Mouse (Mus musculus) kidney, postnatal 0 days (tissue): Measurements from ENCODE around the gene Wfdc1. TPM values are rescaled to one million over a fixed set of nuclear protein-coding genes. Genes with fewer than 3 reads are reported as not detected.
A peak's percentile ranks its signal among the peaks of the same experiment; 100 is the strongest.

Source experiments
- ATAC-seq: fragments of 200-750 bp; cut with Nextera tagmentation; replicated peaks from 2 replicates; pipeline ENCODE4 v1.8.0; 2017; ENCODE audit warnings: low read depth, moderate number of reproducible peaks, moderate TSS enrichment, moderate library complexity; ENCODE audit not compliant: low FRiP score
- DNase-seq: peaks from one replicate; pipeline ENCODE4 v3.0.0-alpha.2; 2016; ENCODE audit warnings: low spot score
- H3K27ac ChIP-seq: fragments of 300-500 bp; sonication (generic); 2 replicates; pipeline ENCODE4 v1.5.1; 2014; ENCODE audit warnings: mild to moderate bottlenecking
- H3K27me3 ChIP-seq: fragments of 300-500 bp; sonication (generic); 2 replicates; pipeline ENCODE4 v1.6.1; 2014; ENCODE audit warnings: low read length, mixed read lengths; ENCODE audit not compliant: insufficient read depth
- H3K36me3 ChIP-seq: fragments of 300-500 bp; sonication (generic); 2 replicates; pipeline ENCODE4 v1.6.1; 2014; ENCODE audit warnings: low read length, mixed read lengths; ENCODE audit not compliant: insufficient read depth
- H3K4me1 ChIP-seq: fragments of 300-500 bp; sonication (generic); replicated peaks from 2 replicates; pipeline ENCODE4 v1.6.1; 2014; ENCODE audit warnings: antibody characterized with exemption, low read length, mixed read lengths; ENCODE audit not compliant: insufficient read depth
- H3K4me2 ChIP-seq: fragments of 300-500 bp; sonication (generic); 2 replicates; pipeline ENCODE4 v1.6.1; 2014; ENCODE audit warnings: mild to moderate bottlenecking, low read length, moderate library complexity, mixed read lengths
- H3K4me3 ChIP-seq: fragments of 300-500 bp; sonication (generic); replicated peaks from 2 replicates; pipeline ENCODE4 v1.5.1; 2014; ENCODE audit warnings: low read depth, low read length
- H3K9ac ChIP-seq: fragments of 300-500 bp; sonication (generic); 2 replicates; pipeline ENCODE4 v1.6.1; 2014; ENCODE audit warnings: low read depth, low read length
- H3K9me3 ChIP-seq: fragments of 300-500 bp; sonication (generic); replicated peaks from 2 replicates; pipeline ENCODE4 v1.6.1; 2016; ENCODE audit warnings: low read length, inconsistent platforms, mixed read lengths
- CTCF ChIP-seq: IDR thresholded peaks from 2 replicates; pipeline ENCODE4 v1.5.1; 2016; ENCODE audit warnings: antibody characterized with exemption, low read depth, mild to moderate bottlenecking, moderate library complexity
- WGBS: fragments of 180-500 bp; shearing (Covaris S2); extraction: QIAGEN DNeasy Blood & Tissue Kit; methylation state at CpG from one replicate; pipeline ENCODE4 v1.1.7; 2014; 5-methylcytosine and 5-hydroxymethylcytosine counted together
- polyA plus RNA-seq: library from polyadenylated mRNA; unstranded; fragments of >200 nt; fragmentation: Nextera tagmentation; extraction: Ambion mirVana; gene quantifications from 2 replicates; pipeline ENCODE4 v1.2.1, GENCODE M21; 2015

The Wfdc1 gene
- polyA plus RNA-seq, 1 experiment from 2014 or later, result 6.2 TPM

DNA sequence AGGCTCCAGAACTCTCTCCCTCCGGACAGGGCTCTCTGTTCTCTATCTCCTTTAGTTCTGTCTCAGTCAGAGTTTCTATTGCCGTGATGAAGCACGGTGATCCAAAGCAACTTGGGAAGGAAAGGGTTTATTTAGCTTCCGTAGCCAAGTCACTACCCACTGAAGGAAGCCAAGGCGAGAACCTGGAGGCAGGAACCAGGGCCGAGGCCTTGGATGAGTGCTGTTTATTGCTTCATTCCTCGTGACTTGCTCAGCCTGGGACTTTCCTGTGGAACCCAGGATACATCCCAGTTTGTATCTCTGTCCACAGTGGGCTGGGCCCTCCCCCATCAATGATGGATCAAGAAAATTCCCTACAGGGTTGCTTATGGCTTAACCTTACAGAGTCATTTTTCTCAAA, 29.4 kb upstream of the Wfdc1 start:
- ATAC-seq, result no peak
- Histone ChIP-seq H3K9me3 (no peaks in the 10 kb centered on the region), H3K27me3 (peaks cover 8% of the 10 kb centered on the region), H3K27ac (no peak overlapping the region), H3K36me3 (no peaks in the 10 kb centered on the region), H3K4me2 (no peak overlapping the region), H3K4me3 (no peak overlapping the region), H3K9ac (no peak overlapping the region), H3K4me1 (peaks cover 12% of the 10 kb centered on the region; the same call in 1 of the 2 replicates)
- no peak for TF ChIP-seq CTCF
- no peak for DNase-seq
- WGBS, result 58% methylated on average over 7 of the region's 7 CpGs

- H3K9ac ChIP-seq, result no peak overlapping the region
- WGBS, result 74% methylated on average over 4 of the region's 4 CpGs
- TF ChIP-seq CTCF, result no peak
- H3K4me1 ChIP-seq, result peaks cover 12% of the 10 kb centered on the region; the same call in 1 of the 2 replicates
- peaks cover 8% of the 10 kb centered on the region for H3K27me3 ChIP-seq
- no peak overlapping the region for H3K4me2 ChIP-seq
- no peaks in the 10 kb centered on the region for H3K36me3 ChIP-seq
- no peak for DNase-seq
- no peak overlapping the region for H3K4me3 ChIP-seq
- H3K9me3 ChIP-seq, result no peaks in the 10 kb centered on the region
- no peak for ATAC-seq
- H3K27ac ChIP-seq, result no peak overlapping the region
Measured at GRCm38 (mm10) chr8:119637381-119637780, 28.8 kb upstream of the Wfdc1 start.

DNA sequence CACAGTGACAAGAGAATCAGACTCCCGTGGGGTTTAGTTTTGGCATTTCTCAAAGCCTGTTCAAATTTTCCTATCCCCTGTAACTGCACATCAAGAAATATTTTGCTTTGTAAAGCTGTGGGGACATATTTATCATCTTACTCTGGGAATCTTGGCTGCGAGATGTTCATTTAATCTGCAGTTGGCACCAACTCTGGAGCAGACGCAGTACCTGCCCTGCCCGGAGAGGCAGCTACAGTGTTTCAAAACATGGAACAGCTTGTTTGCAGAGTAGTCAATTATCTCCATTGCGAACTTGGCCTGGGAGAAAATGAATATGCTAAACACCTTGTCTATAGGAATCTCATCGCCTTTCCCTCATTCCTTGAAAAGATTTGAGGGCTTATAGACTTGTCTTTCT, 27.9 kb upstream of the Wfdc1 start:
- peaks cover 3% of the 10 kb centered on the region; the same call in 1 of the 2 replicates for H3K27me3 ChIP-seq
- no peak overlapping the region for H3K9ac ChIP-seq
- ATAC-seq, result no peak
- no peaks in the 10 kb centered on the region for H3K9me3 ChIP-seq
- H3K4me3 ChIP-seq, result no peak overlapping the region
- TF ChIP-seq CTCF, result no peak
- H3K27ac ChIP-seq, result no peak overlapping the region
- DNase-seq, result no peak
- H3K4me2 ChIP-seq, result no peak overlapping the region
- no peaks in the 10 kb centered on the region for H3K36me3 ChIP-seq
- 82% methylated on average over 6 of the region's 6 CpGs for WGBS
- H3K4me1 ChIP-seq, result peaks cover 12% of the 10 kb centered on the region; the same call in 1 of the 2 replicates

GRCm38 (mm10) chr8:119639798-119640197, 26.4 kb upstream of the Wfdc1 start:
- WGBS, result 29% methylated on average over 7 of the region's 7 CpGs
- Histone ChIP-seq H3K4me2 (no peak overlapping the region), H3K4me3 (no peak overlapping the region), H3K9ac (no peak overlapping the region), H3K27ac (no peak overlapping the region), H3K36me3 (no peaks in the 10 kb centered on the region), H3K4me1 (peaks cover 8% of the 10 kb centered on the region; the same call in 1 of the 2 replicates), H3K27me3 (no peaks in the 10 kb centered on the region), H3K9me3 (no peaks in the 10 kb centered on the region)
- TF ChIP-seq CTCF, result no peak
- no peak for ATAC-seq
- DNase-seq, result peak; percentile 55

GRCm38 (mm10) chr8:119641058-119641457, 25.1 kb upstream of the Wfdc1 start:
- no peak for TF ChIP-seq CTCF
- Histone ChIP-seq H3K27ac (no peak overlapping the region), H3K36me3 (no peaks in the 10 kb centered on the region), H3K4me2 (no peak overlapping the region), H3K9ac (no peak overlapping the region), H3K9me3 (no peaks in the 10 kb centered on the region), H3K4me3 (no peak overlapping the region), H3K4me1 (no peaks in the 10 kb centered on the region), H3K27me3 (no peaks in the 10 kb centered on the region)
- WGBS, result 77% methylated on average over 5 of the region's 5 CpGs
- ATAC-seq (no peak), DNase-seq (no peak)

GRCm38 (mm10) chr8:119642960-119643359, 23.2 kb upstream of the Wfdc1 start:
- H3K36me3 ChIP-seq, result no peaks in the 10 kb centered on the region
- no peak for DNase-seq
- H3K27me3 ChIP-seq, result no peaks in the 10 kb centered on the region
- no peak for ATAC-seq
- H3K4me1 ChIP-seq, result no peaks in the 10 kb centered on the region
- no peaks in the 10 kb centered on the region for H3K9me3 ChIP-seq
- WGBS, result 96% methylated on average over 1 of the region's 1 CpGs
- no peak overlapping the region for H3K4me3 ChIP-seq
- TF ChIP-seq CTCF, result no peak
- H3K27ac ChIP-seq, result no peak overlapping the region
- H3K9ac ChIP-seq, result no peak overlapping the region
- no peak overlapping the region for H3K4me2 ChIP-seq

GRCm38 (mm10) chr8:119644429-119644960, 21.7 kb upstream of the Wfdc1 start:
- ATAC-seq (no peak), DNase-seq (no peak)
- H3K27me3 ChIP-seq, result no peaks in the 10 kb centered on the region
- TF ChIP-seq CTCF, result no peak
- no peak overlapping the region for H3K4me3 ChIP-seq
- H3K27ac ChIP-seq, result no peak overlapping the region
- WGBS, result 59% methylated on average over 17 of the region's 17 CpGs
- no peak overlapping the region for H3K9ac ChIP-seq
- H3K36me3 ChIP-seq, result no peaks in the 10 kb centered on the region
- no peaks in the 10 kb centered on the region for H3K9me3 ChIP-seq
- no peaks in the 10 kb centered on the region for H3K4me1 ChIP-seq
- no peak overlapping the region for H3K4me2 ChIP-seq
